Mouse (Mus musculus): ENCODE data around the gene Gm17387.

- TF ChIP-seq POLR2A (IDR thresholded peaks at IDR 0.05; ENCODE audit: control insufficient read depth, low read depth, low read length) (peak; percentile 44; the same call in 1 of the 2 replicates), CTCF (IDR thresholded peaks at IDR 0.05; ENCODE audit: control insufficient read depth, insufficient read depth, insufficient replicate concordance, low read depth, low read length) (no peak)
Measured at GRCm38 (mm10) chr7:141061269-141061692, 32.4 kb downstream of the Gm17387 start.
